Mouse (Mus musculus): Measurements from ENCODE around the gene Pbld1. TPM values are rescaled to one million over a fixed set of nuclear protein-coding genes. Genes with fewer than 3 reads are reported as not detected.

Pbld1 gene
- total and polyA plus RNA-seq, 2 experiments from 2014 or later = 0.70 TPM; not detected in 1

DNA sequence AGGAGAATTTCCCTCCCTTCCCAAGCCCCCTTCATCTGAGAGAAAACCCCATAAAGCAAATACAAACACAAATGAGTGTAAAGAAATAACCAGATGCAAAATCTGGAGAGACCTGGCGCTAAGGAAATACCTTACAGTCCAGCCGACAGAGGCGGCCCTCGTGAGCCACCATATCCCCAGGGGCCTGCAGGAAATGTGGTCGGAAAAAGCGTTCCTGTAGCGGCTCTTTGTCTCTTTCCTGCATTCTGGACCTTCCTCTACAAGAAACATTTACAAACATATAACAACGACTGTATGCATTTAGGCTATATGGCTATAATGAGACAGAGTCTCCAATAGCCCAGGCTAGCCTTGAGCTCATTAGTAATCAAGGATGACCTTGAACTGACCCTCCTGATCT lies 63.2 kb downstream of the Pbld1 start:
- Histone ChIP-seq H3K27me3 (ENCODE audit: control insufficient read depth, insufficient read depth, low read length) (no peaks in the 10 kb centered on the region), H3K4me2 (ENCODE audit: low read depth, low read length) (no peak overlapping the region), H3K27ac (ENCODE audit: low read depth) (no peak overlapping the region), H3K4me1 (ENCODE audit: control insufficient read depth, insufficient read depth) (no peaks in the 10 kb centered on the region), H3K9ac (replicated peaks; ENCODE audit: low read depth, low read length) (no peak overlapping the region), H3K4me3 (ENCODE audit: low read depth, low read length) (no peak overlapping the region), H3K36me3 (replicated peaks; ENCODE audit: control insufficient read depth, insufficient read depth, low read length) (peaks cover 54% of the 10 kb centered on the region), H3K9me3 (replicated peaks; ENCODE audit: control insufficient read depth, low read length) (no peaks in the 10 kb centered on the region)
- no peak for TF ChIP-seq CTCF (IDR thresholded peaks at IDR 0.05; ENCODE audit: low read depth)
- TF ChIP-seq EP300 (IDR thresholded peaks at IDR 0.05; ENCODE audit: low read depth) = no peak
- ATAC-seq (ENCODE audit: insufficient read depth, low read depth) (no peak), DNase-seq (ENCODE audit: low spot score) (no peak)
- whole genome bisulfite sequencing = 66% methylated on average over 8 of the region's 8 CpGs

DNA sequence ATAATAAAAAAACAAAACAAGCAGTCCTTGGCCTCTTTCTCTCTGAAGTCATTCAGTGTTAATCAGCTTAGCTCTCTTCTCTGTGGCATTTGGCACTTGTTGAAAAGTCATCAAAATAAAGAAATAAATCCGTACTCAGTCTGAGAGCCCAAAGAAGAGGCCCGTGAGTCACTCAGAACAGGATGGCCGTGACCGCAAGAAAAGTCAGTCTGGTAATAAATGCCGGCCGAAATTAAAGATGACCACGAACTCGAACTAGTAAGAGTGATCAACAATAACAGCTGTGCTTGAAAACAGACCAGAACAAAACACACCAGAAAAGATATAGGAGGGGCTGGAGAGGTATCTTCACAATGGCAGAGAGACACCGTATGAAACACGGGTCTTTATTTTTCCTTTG lies 64.1 kb downstream of the Pbld1 start:
- Histone ChIP-seq H3K4me2 (ENCODE audit: low read depth, low read length) (no peak overlapping the region), H3K9me3 (replicated peaks; ENCODE audit: control insufficient read depth, low read length) (no peaks in the 10 kb centered on the region), H3K27me3 (ENCODE audit: control insufficient read depth, insufficient read depth, low read length) (no peaks in the 10 kb centered on the region), H3K9ac (replicated peaks; ENCODE audit: low read depth, low read length) (no peak overlapping the region), H3K4me3 (ENCODE audit: low read depth, low read length) (no peak overlapping the region), H3K4me1 (ENCODE audit: control insufficient read depth, insufficient read depth) (no peaks in the 10 kb centered on the region), H3K27ac (ENCODE audit: low read depth) (no peak overlapping the region), H3K36me3 (replicated peaks; ENCODE audit: control insufficient read depth, insufficient read depth, low read length) (peaks cover 46% of the 10 kb centered on the region)
- DNase-seq (ENCODE audit: low spot score) (no peak), ATAC-seq (ENCODE audit: insufficient read depth, low read depth) (no peak)
- TF ChIP-seq CTCF (IDR thresholded peaks at IDR 0.05; ENCODE audit: low read depth) (no peak), EP300 (IDR thresholded peaks at IDR 0.05; ENCODE audit: low read depth) (no peak)
- 90% methylated on average over 10 of the region's 10 CpGs for WGBS

DNA sequence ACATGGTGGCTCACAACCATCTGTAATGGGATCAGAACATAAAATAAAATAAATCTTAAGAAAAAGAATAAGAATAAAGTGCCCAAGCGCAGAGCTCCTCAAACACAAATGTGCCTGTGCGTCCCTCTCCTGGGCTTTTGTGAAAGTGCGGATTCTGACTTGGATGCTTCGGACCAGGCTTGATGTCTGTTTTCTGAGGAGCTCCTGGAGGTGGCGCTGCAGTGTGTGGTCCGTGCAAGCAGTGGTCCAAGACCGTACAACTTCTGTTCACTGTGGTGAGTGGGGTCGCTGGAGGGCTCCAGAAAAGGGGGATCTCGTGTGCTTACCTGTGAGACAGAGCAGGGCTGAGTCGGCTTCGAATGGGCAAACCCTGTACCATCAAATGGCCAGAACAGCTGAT lies 65.4 kb downstream of the Pbld1 start:
- Histone ChIP-seq H3K4me2 (ENCODE audit: low read depth, low read length) (no peak overlapping the region), H3K4me1 (ENCODE audit: control insufficient read depth, insufficient read depth) (no peaks in the 10 kb centered on the region), H3K4me3 (ENCODE audit: low read depth, low read length) (no peak overlapping the region), H3K9ac (replicated peaks; ENCODE audit: low read depth, low read length) (no peak overlapping the region), H3K36me3 (replicated peaks; ENCODE audit: control insufficient read depth, insufficient read depth, low read length) (peaks cover 40% of the 10 kb centered on the region), H3K27ac (ENCODE audit: low read depth) (no peak overlapping the region), H3K27me3 (ENCODE audit: control insufficient read depth, insufficient read depth, low read length) (no peaks in the 10 kb centered on the region), H3K9me3 (replicated peaks; ENCODE audit: control insufficient read depth, low read length) (no peaks in the 10 kb centered on the region)
- TF ChIP-seq EP300 (IDR thresholded peaks at IDR 0.05; ENCODE audit: low read depth) (no peak), CTCF (IDR thresholded peaks at IDR 0.05; ENCODE audit: low read depth) (peak; percentile 14; the same call in 1 of the 2 replicates)
- DNase-seq (ENCODE audit: low spot score) (no peak), ATAC-seq (ENCODE audit: insufficient read depth, low read depth) (no peak)
- WGBS = 53% methylated on average over 11 of the region's 11 CpGs

DNA sequence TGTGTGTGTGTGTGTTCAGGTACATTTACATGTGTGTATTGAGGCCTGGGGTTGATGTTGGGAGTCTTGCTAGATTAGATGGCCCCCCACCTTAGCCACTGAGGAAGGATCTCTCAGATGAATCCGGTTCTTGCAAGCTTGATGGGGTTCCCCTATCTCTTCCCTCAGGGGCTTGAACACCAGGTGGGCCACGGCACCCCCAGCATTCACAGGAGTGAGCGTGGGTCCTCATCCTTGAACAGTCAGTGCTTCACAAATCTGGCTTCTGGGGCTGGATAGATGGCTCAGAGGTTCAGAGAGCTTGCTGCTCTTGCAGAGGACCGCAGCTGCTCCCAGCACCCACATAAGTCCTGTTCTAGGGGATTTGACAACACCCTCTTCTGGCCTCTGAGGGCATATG lies 66.2 kb downstream of the Pbld1 start:
- no peak overlapping the region for H3K9ac ChIP-seq (replicated peaks; ENCODE audit: low read depth, low read length)
- H3K4me3 ChIP-seq (ENCODE audit: low read depth, low read length) = no peak overlapping the region
- no peaks in the 10 kb centered on the region for H3K27me3 ChIP-seq (ENCODE audit: control insufficient read depth, insufficient read depth, low read length)
- TF ChIP-seq EP300 (IDR thresholded peaks at IDR 0.05; ENCODE audit: low read depth) = no peak
- no peak for TF ChIP-seq CTCF (IDR thresholded peaks at IDR 0.05; ENCODE audit: low read depth)
- H3K4me1 ChIP-seq (ENCODE audit: control insufficient read depth, insufficient read depth) = no peaks in the 10 kb centered on the region
- H3K4me2 ChIP-seq (ENCODE audit: low read depth, low read length) = no peak overlapping the region
- H3K27ac ChIP-seq (ENCODE audit: low read depth) = no peak overlapping the region
- H3K36me3 ChIP-seq (replicated peaks; ENCODE audit: control insufficient read depth, insufficient read depth, low read length) = peaks cover 40% of the 10 kb centered on the region
- WGBS = 84% methylated on average over 4 of the region's 4 CpGs
- H3K9me3 ChIP-seq (replicated peaks; ENCODE audit: control insufficient read depth, low read length) = no peaks in the 10 kb centered on the region
- ATAC-seq (ENCODE audit: insufficient read depth, low read depth) (no peak), DNase-seq (ENCODE audit: low spot score) (no peak)

DNA sequence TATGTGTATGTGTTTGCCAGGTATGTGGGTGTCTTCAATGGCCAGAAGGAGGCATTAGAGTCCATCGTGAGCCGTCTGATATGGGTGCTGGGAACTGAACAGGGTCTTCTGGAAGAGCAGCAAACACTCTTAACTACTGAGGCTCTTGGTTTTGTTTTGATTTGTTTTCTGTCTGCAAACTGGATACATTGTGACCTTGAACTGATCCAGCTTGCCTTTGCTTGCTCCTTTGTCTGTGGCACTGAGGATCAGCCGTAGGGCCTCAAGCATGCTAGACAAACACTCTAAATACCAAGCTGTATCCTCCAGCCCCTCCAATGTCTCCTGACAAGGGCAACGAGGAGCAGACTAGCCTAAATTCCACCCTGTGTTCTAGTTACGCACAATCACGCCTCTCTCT lies 67.2 kb downstream of the Pbld1 start:
- ATAC-seq (ENCODE audit: insufficient read depth, low read depth) (no peak), DNase-seq (ENCODE audit: low spot score) (no peak)
- Histone ChIP-seq H3K36me3 (replicated peaks; ENCODE audit: control insufficient read depth, insufficient read depth, low read length) (peaks cover 32% of the 10 kb centered on the region), H3K27ac (ENCODE audit: low read depth) (peak overlapping the region; percentile 96), H3K9me3 (replicated peaks; ENCODE audit: control insufficient read depth, low read length) (no peaks in the 10 kb centered on the region), H3K4me2 (ENCODE audit: low read depth, low read length) (no peak overlapping the region), H3K4me3 (ENCODE audit: low read depth, low read length) (no peak overlapping the region), H3K4me1 (ENCODE audit: control insufficient read depth, insufficient read depth) (no peaks in the 10 kb centered on the region), H3K27me3 (ENCODE audit: control insufficient read depth, insufficient read depth, low read length) (no peaks in the 10 kb centered on the region), H3K9ac (replicated peaks; ENCODE audit: low read depth, low read length) (no peak overlapping the region)
- WGBS = 84% methylated on average over 6 of the region's 6 CpGs
- TF ChIP-seq CTCF (IDR thresholded peaks at IDR 0.05; ENCODE audit: low read depth) = no peak
- no peak for TF ChIP-seq EP300 (IDR thresholded peaks at IDR 0.05; ENCODE audit: low read depth)

Other genes starting within 250 kb of the Pbld1 start
- 12.8 and 17.3 TPM in 2 replicates for gene Tet1, start 151.2 kb upstream of the Pbld1 start, total RNA-seq (2014; rRNA removed; ENCODE audit: low replicate concordance)
- gene Tet1, start 151.2 kb upstream of the Pbld1 start, polyA plus RNA-seq (2015; fragmentation: Nextera tagmentation; extraction: Ambion mirVana) = 18.8 and 19.9 TPM in 2 replicates
- 15.3 and 35.4 TPM in 2 replicates for gene Slc25a16, start 139.5 kb upstream of the Pbld1 start, total RNA-seq (2014; rRNA removed; ENCODE audit: low replicate concordance)
- gene Slc25a16, start 139.5 kb upstream of the Pbld1 start, polyA plus RNA-seq (2015; fragmentation: Nextera tagmentation; extraction: Ambion mirVana) = 14.8 and 19.6 TPM in 2 replicates
- gene Dna2, start 113.1 kb upstream of the Pbld1 start, total RNA-seq (2014; rRNA removed; ENCODE audit: low replicate concordance) = 0.88 and 3.2 TPM in 2 replicates
- 3.9 and 4.3 TPM in 2 replicates for gene Dna2, start 113.1 kb upstream of the Pbld1 start, polyA plus RNA-seq (2015; fragmentation: Nextera tagmentation; extraction: Ambion mirVana)
- gene Rufy2, start 79.9 kb upstream of the Pbld1 start, total RNA-seq (2014; rRNA removed; ENCODE audit: low replicate concordance) = 5.8 and 9.7 TPM in 2 replicates
- gene Rufy2, start 79.9 kb upstream of the Pbld1 start, polyA plus RNA-seq (2015; fragmentation: Nextera tagmentation; extraction: Ambion mirVana) = 11.3 and 11.7 TPM in 2 replicates
- gene Hnrnph3, start 35.9 kb upstream of the Pbld1 start, total RNA-seq (2014; rRNA removed; ENCODE audit: low replicate concordance) = 3.9 and 16.9 TPM in 2 replicates
- gene Hnrnph3, start 35.9 kb upstream of the Pbld1 start, polyA plus RNA-seq (2015; fragmentation: Nextera tagmentation; extraction: Ambion mirVana) = 34.6 and 41.7 TPM in 2 replicates
- gene Pbld2, start 35.8 kb upstream of the Pbld1 start, total RNA-seq (2014; rRNA removed; ENCODE audit: low replicate concordance) = 0.11 TPM in 1 of 2 replicates, not detected in the other
- gene Pbld2, start 35.8 kb upstream of the Pbld1 start, polyA plus RNA-seq (2015; fragmentation: Nextera tagmentation; extraction: Ambion mirVana) = 0.89 and 1.1 TPM in 2 replicates
- not detected in 2 replicates for gene Atoh7, start 39.5 kb downstream of the Pbld1 start, total RNA-seq (2014; rRNA removed; ENCODE audit: low replicate concordance)
- gene Atoh7, start 39.5 kb downstream of the Pbld1 start, polyA plus RNA-seq (2015; fragmentation: Nextera tagmentation; extraction: Ambion mirVana) = not detected in 2 replicates
- 26.5 and 33.5 TPM in 2 replicates for gene Mypn, start 143.8 kb downstream of the Pbld1 start, total RNA-seq (2014; rRNA removed; ENCODE audit: low replicate concordance)
- 12.2 and 12.7 TPM in 2 replicates for gene Mypn, start 143.8 kb downstream of the Pbld1 start, polyA plus RNA-seq (2015; fragmentation: Nextera tagmentation; extraction: Ambion mirVana)
- 45.1 and 46.3 TPM in 2 replicates for gene Herc4, start 183.6 kb downstream of the Pbld1 start, total RNA-seq (2014; rRNA removed; ENCODE audit: low replicate concordance)
- gene Herc4, start 183.6 kb downstream of the Pbld1 start, polyA plus RNA-seq (2015; fragmentation: Nextera tagmentation; extraction: Ambion mirVana) = 24.9 and 25.0 TPM in 2 replicates

Measured in heart, postnatal 0 days (tissue).